Mouse (Mus musculus) lung, adult 2 months (tissue): ENCODE measurements around the gene Mcts2.

Source experiments
- CTCF ChIP-seq: fragments of 200-500 bp; IDR thresholded peaks from 2 replicates; pipeline ENCODE4 v1.5.1; 2011; ENCODE audit warnings: mild to moderate bottlenecking, low read length, control low read depth; ENCODE audit not compliant: insufficient read depth
- POLR2A ChIP-seq: fragments of 200-500 bp; IDR thresholded peaks from 2 replicates; pipeline ENCODE4 v1.6.1; 2011; ENCODE audit warnings: low read depth, mild to moderate bottlenecking, control low read depth, low read length, borderline replicate concordance; ENCODE audit errors: extremely low read depth

GRCm38 (mm10) chr2:152686806-152687267 is at the start of gene Mcts2:
- no peak for TF ChIP-seq CTCF
- TF ChIP-seq POLR2A: peak; percentile 66; the same call in 1 of the 2 replicates
